Mouse (Mus musculus) lung, embryonic 16.5 days (tissue): Measurements from ENCODE around the gene Cxcr5. TPM values are rescaled to one million over a fixed set of nuclear protein-coding genes. Genes with fewer than 3 reads are reported as not detected.

ENCODE experiments used
- ATAC-seq: fragments of 200-750 bp; cut with Nextera tagmentation; 2 replicates; pipeline ENCODE4 v1.8.0; 2017; ENCODE audit warnings: low read depth, mild to moderate bottlenecking, moderate library complexity
- H3K27ac ChIP-seq: fragments of 300-500 bp; sonication (generic); 2 replicates; pipeline ENCODE4 v1.5.1; 2014; ENCODE audit warnings: mild to moderate bottlenecking, control low read depth, low read length
- H3K27me3 ChIP-seq: fragments of 300-500 bp; sonication (generic); 2 replicates; pipeline ENCODE4 v1.6.1; 2014; ENCODE audit warnings: low read depth, low read length, mixed read lengths; ENCODE audit not compliant: control insufficient read depth, insufficient read depth
- H3K36me3 ChIP-seq: fragments of 300-500 bp; sonication (generic); 2 replicates; pipeline ENCODE4 v1.6.1; 2014; ENCODE audit warnings: low read length; ENCODE audit not compliant: control insufficient read depth, insufficient read depth
- H3K4me1 ChIP-seq: fragments of 300-500 bp; sonication (generic); replicated peaks from 2 replicates; pipeline ENCODE4 v1.6.1; 2014; ENCODE audit warnings: low read length, mixed read lengths; ENCODE audit not compliant: control insufficient read depth, insufficient read depth
- H3K4me2 ChIP-seq: fragments of 300-500 bp; sonication (generic); 2 replicates; pipeline ENCODE4 v1.6.1; 2014; ENCODE audit warnings: low read depth, low read length, control low read depth
- H3K4me3 ChIP-seq: fragments of 300-500 bp; sonication (generic); 2 replicates; pipeline ENCODE4 v1.5.1; 2014; ENCODE audit warnings: mild to moderate bottlenecking, low read length, control low read depth
- H3K9ac ChIP-seq: fragments of 300-500 bp; sonication (generic); 2 replicates; pipeline ENCODE4 v1.6.1; 2014; ENCODE audit warnings: low read length, control low read depth
- H3K9me3 ChIP-seq: fragments of 300-500 bp; sonication (generic); 2 replicates; pipeline ENCODE4 v1.6.1; 2016; ENCODE audit warnings: low read length; ENCODE audit not compliant: control insufficient read depth
- WGBS: fragments of 180-500 bp; shearing (Covaris S2); extraction: QIAGEN DNeasy Blood & Tissue Kit; methylation state at CpG from one replicate; pipeline ENCODE4 v1.1.7; 2014; 5-methylcytosine and 5-hydroxymethylcytosine counted together
- polyA plus RNA-seq: library from polyadenylated mRNA; unstranded; fragments of >200 nt; fragmentation: Nextera tagmentation; extraction: Ambion mirVana; gene quantifications from 2 replicates; pipeline ENCODE4 v1.2.1, GENCODE M21; 2015

The Cxcr5 gene
- polyA plus RNA-seq, 1 experiment from 2014 or later, result 0.08 TPM

DNA sequence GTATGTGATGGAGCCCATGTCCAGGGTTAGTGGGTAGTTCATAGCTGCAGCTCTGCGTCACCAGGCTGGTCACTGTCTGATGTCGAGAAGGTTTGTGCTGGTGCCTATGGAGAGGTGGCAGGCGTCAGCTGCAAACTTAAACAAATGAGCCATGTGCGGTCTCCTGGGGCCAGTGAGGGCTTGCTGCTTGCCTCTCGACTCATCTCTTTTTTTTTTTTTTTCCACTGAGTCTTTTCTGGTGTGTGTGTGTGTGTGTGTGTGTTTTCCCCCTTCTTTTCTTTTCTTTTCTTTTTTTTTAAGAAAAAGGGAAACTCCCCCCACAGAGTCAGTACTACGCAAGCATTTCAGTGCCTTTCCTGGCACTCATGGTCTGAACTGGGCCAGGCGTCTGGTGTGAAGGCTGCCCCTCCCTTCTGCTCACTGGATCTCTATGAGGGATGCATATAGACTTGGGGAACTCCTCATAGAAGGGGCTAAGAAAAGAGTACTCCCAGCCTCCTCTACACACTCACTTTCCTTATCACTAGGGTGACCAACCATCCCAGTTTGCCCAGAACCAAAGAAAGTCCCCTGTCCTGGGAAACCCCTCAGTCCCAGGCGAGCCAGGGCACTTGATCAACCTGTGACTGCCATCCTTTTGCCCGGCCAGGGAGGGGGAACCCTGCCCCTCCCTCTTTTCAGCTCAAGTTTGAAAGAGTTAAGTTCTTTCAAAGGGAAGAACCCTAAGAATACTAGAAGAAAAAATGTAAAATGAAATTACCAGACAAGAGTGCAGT, 35.2 kb downstream of the Cxcr5 start:
- H3K4me2 ChIP-seq, result no peak overlapping the region
- H3K4me1 ChIP-seq, result no peaks in the 10 kb centered on the region
- no peaks in the 10 kb centered on the region for H3K36me3 ChIP-seq
- H3K9me3 ChIP-seq, result 0 out of 2 replicates have a peak, but pooled peaks cover 2% of the 10 kb centered on the region
- H3K27me3 ChIP-seq, result no peaks in the 10 kb centered on the region
- no peak for ATAC-seq
- WGBS, result 41% methylated on average over 9 of the region's 9 CpGs
- no peak overlapping the region for H3K27ac ChIP-seq
- no peak overlapping the region for H3K4me3 ChIP-seq
- H3K9ac ChIP-seq, result no peak overlapping the region

DNA sequence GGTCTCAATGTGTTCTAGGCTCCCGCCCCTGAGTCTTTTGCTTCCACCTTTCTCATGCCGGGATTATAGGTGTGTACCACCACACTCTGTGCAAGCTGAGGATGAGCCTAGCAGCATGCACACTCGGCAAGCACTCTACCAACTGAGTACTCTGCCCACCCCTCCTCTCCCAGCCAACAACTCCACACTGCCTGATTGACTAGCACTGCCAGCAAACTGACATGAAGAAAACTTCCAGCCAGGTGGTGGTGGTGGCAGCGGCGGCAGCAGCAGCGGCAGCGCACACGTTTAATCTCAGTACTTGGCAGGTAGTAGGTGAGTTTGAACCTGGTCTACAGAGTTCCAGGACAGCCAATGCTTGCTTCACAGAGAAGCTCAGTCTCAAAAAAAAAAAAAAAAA, 36.1 kb downstream of the Cxcr5 start:
- no peak overlapping the region for H3K9ac ChIP-seq
- no peak overlapping the region for H3K4me2 ChIP-seq
- WGBS, result 84% methylated on average over 8 of the region's 8 CpGs
- no peaks in the 10 kb centered on the region for H3K36me3 ChIP-seq
- no peak for ATAC-seq
- no peaks in the 10 kb centered on the region for H3K27me3 ChIP-seq
- no peak overlapping the region for H3K4me3 ChIP-seq
- no peaks in the 10 kb centered on the region for H3K9me3 ChIP-seq
- H3K4me1 ChIP-seq, result no peaks in the 10 kb centered on the region
- H3K27ac ChIP-seq, result no peak overlapping the region

DNA sequence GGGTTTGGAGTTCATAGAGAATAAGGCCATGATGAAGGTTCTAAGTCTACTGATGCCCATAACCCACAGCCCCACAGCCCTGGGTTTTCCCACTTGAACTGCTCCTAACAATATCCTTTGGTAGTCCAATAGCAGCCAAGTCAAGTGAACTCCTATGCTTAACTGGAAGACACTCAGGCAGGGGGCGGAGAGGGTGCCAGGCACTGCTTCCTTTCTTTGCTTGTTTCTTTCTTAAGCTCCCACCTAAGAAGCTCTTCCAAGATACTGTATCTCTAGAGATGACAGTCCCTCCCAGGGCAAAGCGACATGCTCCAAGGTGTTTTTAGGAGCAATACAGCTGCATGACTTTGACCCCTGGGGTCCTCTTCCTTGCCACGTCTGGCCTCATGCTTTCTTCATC, 36.7 kb downstream of the Cxcr5 start:
- Histone ChIP-seq H3K4me1 (no peaks in the 10 kb centered on the region), H3K27ac (no peak overlapping the region), H3K4me2 (no peak overlapping the region), H3K27me3 (no peaks in the 10 kb centered on the region), H3K36me3 (no peaks in the 10 kb centered on the region), H3K4me3 (no peak overlapping the region), H3K9me3 (no peaks in the 10 kb centered on the region), H3K9ac (no peak overlapping the region)
- no peak for ATAC-seq
- WGBS, result 80% methylated on average over 3 of the region's 3 CpGs

DNA sequence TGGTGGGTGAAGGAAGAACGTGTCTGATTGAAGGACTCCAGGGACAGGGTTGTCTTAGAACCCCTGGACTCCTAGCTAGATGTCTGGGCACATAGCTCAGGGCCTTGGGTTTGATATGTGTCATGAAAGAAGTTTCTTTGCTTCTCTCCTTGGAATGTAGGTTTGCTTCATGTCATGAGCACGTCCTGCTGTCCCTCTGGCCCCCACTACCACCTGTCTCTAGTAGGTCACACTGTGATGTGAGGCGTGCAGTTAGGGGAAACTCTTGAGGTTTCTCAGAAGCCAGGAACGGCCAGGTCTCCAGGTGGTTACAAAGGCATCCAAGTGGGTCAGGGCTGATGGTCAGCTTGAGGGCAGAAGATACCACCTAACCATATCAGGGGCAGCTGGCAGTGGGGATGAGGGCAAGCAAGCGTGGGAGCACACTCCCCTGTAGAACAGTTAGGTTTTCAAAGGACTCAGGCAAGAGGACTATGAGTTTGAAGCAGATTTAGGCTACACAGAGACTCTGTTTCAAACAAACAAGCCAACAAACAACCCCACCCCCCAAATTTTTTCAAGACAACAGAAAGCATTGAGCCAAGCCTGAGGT, 37.3 kb downstream of the Cxcr5 start:
- Histone ChIP-seq H3K9me3 (no peaks in the 10 kb centered on the region), H3K4me2 (no peak overlapping the region), H3K4me3 (no peak overlapping the region), H3K27ac (no peak overlapping the region), H3K36me3 (no peaks in the 10 kb centered on the region), H3K9ac (no peak overlapping the region), H3K4me1 (no peaks in the 10 kb centered on the region), H3K27me3 (no peaks in the 10 kb centered on the region)
- 64% methylated on average over 5 of the region's 5 CpGs for WGBS
- ATAC-seq, result no peak

DNA sequence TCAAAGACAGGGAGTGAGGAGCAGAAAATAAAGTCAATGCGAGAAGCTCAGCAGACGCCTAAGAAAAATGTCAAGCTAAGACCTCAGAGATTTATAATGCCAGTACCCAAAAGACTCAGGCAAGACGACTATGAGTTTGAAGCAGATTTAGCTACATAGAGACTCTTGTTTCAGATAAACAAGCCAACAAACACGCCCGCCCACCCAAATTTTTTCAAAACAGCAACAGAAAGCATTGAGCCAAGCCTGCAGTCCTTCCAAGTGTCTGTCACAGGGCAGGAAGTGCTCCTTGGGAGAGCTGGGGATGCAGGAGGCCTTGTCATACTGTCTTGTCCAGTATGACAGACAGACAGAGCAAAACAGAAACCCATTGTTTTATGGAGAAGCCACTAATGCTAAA, 38.0 kb downstream of the Cxcr5 start:
- H3K4me2 ChIP-seq, result no peak overlapping the region
- H3K36me3 ChIP-seq, result no peaks in the 10 kb centered on the region
- no peak overlapping the region for H3K4me3 ChIP-seq
- H3K27ac ChIP-seq, result no peak overlapping the region
- no peak for ATAC-seq
- no peaks in the 10 kb centered on the region for H3K9me3 ChIP-seq
- no peaks in the 10 kb centered on the region for H3K27me3 ChIP-seq
- H3K4me1 ChIP-seq, result no peaks in the 10 kb centered on the region
- H3K9ac ChIP-seq, result no peak overlapping the region
- WGBS, result 53% methylated on average over 5 of the region's 5 CpGs

DNA sequence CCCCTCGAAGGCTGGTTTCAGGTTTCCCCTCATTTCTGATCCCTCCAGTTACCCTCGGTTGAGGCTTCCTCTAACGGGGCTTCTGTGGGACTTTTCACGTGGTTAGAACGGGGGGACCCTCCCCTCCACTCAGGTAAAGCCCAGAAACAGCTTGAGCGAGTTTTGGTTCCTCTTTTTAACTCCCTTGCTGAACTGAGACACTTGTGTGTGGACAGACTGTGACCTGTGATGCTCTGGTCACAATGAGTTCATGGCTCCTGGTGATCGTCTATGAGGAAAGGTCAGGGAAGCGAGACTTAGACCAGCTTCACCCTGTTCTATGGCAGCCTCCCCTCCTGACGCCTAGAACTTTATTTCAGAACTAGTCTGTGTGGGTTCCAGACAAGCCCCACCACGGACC, 39.8 kb downstream of the Cxcr5 start:
- no peak overlapping the region for H3K9ac ChIP-seq
- no peak overlapping the region for H3K4me3 ChIP-seq
- no peaks in the 10 kb centered on the region for H3K27me3 ChIP-seq
- H3K36me3 ChIP-seq, result no peaks in the 10 kb centered on the region
- H3K27ac ChIP-seq, result no peak overlapping the region
- peaks cover 5% of the 10 kb centered on the region; the same call in 1 of the 2 replicates for H3K4me1 ChIP-seq
- H3K9me3 ChIP-seq, result no peaks in the 10 kb centered on the region
- WGBS, result 67% methylated on average over 10 of the region's 10 CpGs
- ATAC-seq, result no peak
- no peak overlapping the region for H3K4me2 ChIP-seq

DNA sequence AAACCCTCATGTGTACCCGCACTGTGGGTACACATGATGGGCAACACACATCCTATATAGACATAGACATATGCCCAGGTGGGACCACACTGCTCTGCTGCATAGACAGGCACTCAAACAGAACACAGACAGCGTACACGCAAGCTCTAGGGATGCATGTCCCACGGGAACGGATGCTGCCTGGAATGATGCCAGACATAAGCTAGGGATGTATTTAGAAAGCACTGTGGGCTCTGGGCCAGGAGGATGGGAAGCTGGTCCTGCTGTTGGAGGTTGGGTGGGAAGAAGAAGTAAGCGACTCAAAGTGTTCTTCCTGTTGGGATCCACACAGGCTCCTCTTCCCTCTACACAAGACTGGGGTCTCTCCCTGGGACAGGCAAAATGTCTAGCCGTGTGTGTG, 43.6 kb downstream of the Cxcr5 start:
- Histone ChIP-seq H3K9me3 (no peaks in the 10 kb centered on the region), H3K36me3 (no peaks in the 10 kb centered on the region), H3K4me2 (no peak overlapping the region), H3K27ac (no peak overlapping the region), H3K27me3 (no peaks in the 10 kb centered on the region), H3K4me3 (no peak overlapping the region), H3K4me1 (peaks cover 13% of the 10 kb centered on the region; the same call in 1 of the 2 replicates), H3K9ac (no peak overlapping the region)
- ATAC-seq, result 0 out of 2 replicates have a peak, but pooled peaks have one; percentile 36
- 43% methylated on average over 7 of the region's 7 CpGs for WGBS

DNA sequence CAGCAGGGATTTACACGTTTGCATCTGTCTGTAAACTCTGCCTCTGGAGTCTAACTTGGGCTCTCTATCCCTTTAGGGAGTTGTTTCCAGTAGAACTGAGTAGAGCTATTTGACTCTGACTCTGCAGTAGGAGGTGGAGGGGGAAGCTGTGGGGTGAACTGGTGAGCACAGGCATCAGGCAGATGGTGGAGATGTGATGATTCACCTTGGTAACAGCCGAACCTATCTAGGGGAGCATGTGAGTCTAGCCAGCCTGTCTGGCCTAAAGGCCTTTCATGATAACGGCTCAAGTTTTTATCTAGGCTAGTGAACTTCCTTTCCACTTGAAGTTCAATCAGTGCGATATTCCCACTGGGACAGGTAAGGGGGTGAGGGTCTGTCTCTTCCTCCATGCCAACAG, 44.3 kb downstream of the Cxcr5 start:
- Histone ChIP-seq H3K27me3 (no peaks in the 10 kb centered on the region), H3K4me3 (no peak overlapping the region), H3K36me3 (no peaks in the 10 kb centered on the region), H3K4me1 (peaks cover 13% of the 10 kb centered on the region; the same call in 1 of the 2 replicates), H3K9ac (no peak overlapping the region), H3K9me3 (no peaks in the 10 kb centered on the region), H3K27ac (no peak overlapping the region), H3K4me2 (no peak overlapping the region)
- ATAC-seq, result no peak
- 61% methylated on average over 4 of the region's 4 CpGs for WGBS

DNA sequence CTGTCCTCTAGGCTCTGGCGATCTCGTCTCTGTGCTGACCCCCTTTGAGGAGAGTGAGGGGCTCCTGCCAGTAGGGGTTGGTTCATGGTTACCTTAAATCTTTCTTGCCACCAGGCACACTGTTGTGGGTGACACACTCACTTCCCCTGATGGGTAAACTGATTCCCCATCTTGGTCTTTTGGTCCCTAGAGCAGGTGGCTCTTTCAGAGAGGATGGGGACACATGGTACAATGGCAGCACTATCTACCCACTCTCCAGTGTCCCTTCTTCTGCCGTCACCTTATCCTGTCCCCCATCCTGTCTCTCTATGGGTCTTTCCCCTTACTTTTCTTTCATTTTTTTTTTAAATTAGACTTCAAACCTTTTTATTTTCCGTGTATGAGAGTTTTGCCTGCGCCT, 45.8 kb downstream of the Cxcr5 start:
- WGBS, result 80% methylated on average over 5 of the region's 5 CpGs
- Histone ChIP-seq H3K27ac (no peak overlapping the region), H3K4me2 (no peak overlapping the region)

More for the DNA sequence above, 45.8 kb downstream of the Cxcr5 start:
- ATAC-seq, result no peak
- no peaks in the 10 kb centered on the region for H3K27me3 ChIP-seq
- H3K4me1 ChIP-seq, result peaks cover 25% of the 10 kb centered on the region
- H3K4me3 ChIP-seq, result no peak overlapping the region
- H3K9me3 ChIP-seq, result no peaks in the 10 kb centered on the region
- no peak overlapping the region for H3K9ac ChIP-seq
- no peaks in the 10 kb centered on the region for H3K36me3 ChIP-seq
